Mouse (Mus musculus): ENCODE results near the gene Mnd1.

GRCm38 (mm10) chr3:84165391-84165790 lies 9.8 kb upstream of the Mnd1 start:
- no peak for TF ChIP-seq CTCF (IDR thresholded peaks at IDR 0.05)
- TF ChIP-seq POLR2A (IDR thresholded peaks at IDR 0.05; ENCODE audit: insufficient read depth, low read depth, low read length), result no peak
- no peak for TF ChIP-seq EP300 (IDR thresholded peaks at IDR 0.05; ENCODE audit: insufficient read depth, low read depth, low read length)

Data from heart, adult 2 months (tissue).